8 mouse cellular contexts compared by ENCODE assay signal in the genomic region with DNA sequence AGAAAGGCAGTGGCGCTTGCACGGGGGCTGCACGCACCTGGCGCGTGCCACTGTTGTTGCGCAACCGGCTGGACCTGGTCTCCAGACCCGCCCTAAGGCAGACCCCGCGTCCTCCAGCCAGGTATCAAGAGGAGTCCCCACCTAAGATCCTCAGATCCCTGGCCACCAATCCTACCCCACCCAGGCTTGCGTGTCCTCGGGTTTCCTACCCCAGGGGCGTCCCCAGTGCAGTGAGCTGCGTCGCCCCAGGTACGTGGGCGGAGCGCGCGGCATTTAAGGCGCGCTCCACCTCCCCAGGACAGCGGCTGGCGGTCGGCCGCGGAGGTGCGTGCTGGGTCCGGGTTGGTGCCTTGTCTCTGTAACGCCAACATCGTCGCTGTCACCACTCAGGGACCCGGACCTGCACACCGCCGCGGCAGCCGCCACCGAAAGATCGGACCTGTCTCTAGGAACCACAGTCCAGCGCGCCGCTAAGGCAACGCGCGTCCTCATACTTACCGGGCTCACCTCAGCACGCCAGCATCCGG. TPM values are rescaled to one million over a fixed set of nuclear protein-coding genes. Genes with fewer than 3 reads are reported as not detected.
DNase-seq lines count a peak whose midpoint lies in the region; ATAC-seq lines count a peak whose summit lies in the region.

TSS of gene Atp12a (plus strand) at position 358 of the 527 bp plus-strand sequence.

- no peak for DNase-seq in heart, postnatal 25 days (ENCODE audit: low spot score)
- peak; percentile 32 for DNase-seq in embryo, embryonic 10 days (ENCODE audit: low spot score)
- DNase-seq in midbrain, embryonic 11.5 days (ENCODE audit: low spot score, missing footprints), result peak; percentile 85
- DNase-seq in ovary, postnatal 36 days (ENCODE audit: low spot score), result no peak
- no peak for DNase-seq in B cell, adult 2 months
- DNase-seq in spleen, postnatal 14 days (ENCODE audit: low spot score in 2 of 2), result no peak

- H3K27ac ChIP-seq in heart, embryonic 14.5 days (replicated peaks in 1 of 2; ENCODE audit: control insufficient read depth in 1 of 2, insufficient read depth in 1 of 2, low read depth in 2 of 2, low read length in 2 of 2), result no peak within 1 kb of the TSS
- H3K27ac ChIP-seq in hindbrain, embryonic 15.5 days (replicated peaks), result no peak within 1 kb of the TSS
- no peak within 1 kb of the TSS for H3K27ac ChIP-seq in midbrain, embryonic 11.5 days (ENCODE audit: low read depth, low read length)

- H3K4me3 ChIP-seq in heart, embryonic 14.5 days (ENCODE audit: control insufficient read depth in 1 of 2, insufficient read depth in 1 of 2, low read depth in 1 of 2, low read length in 2 of 2), result peak within 1 kb of the TSS; percentile 39 to 40
- H3K4me3 ChIP-seq in hindbrain, embryonic 15.5 days, result peak within 1 kb of the TSS; percentile 48
- H3K4me3 ChIP-seq in midbrain, embryonic 11.5 days (ENCODE audit: low read depth, low read length), result peak within 1 kb of the TSS; percentile 21

- no peak for ATAC-seq in heart, embryonic 14.5 days (ENCODE audit: insufficient number of reproducible peaks, insufficient read depth, low FRiP score, low read depth)
- peak; percentile 63; the same call in 1 of the 2 replicates for ATAC-seq in hindbrain, embryonic 15.5 days (ENCODE audit: low FRiP score, low read depth)
- ATAC-seq in midbrain, embryonic 11.5 days (ENCODE audit: low FRiP score), result 0 out of 2 replicates have a peak, but pooled peaks have one; percentile 33

- peaks cover 0 to 9% of the 10 kb centered on the region in 2 experiments; a peak in 3 of 4 replicates for H3K4me1 ChIP-seq in heart, embryonic 14.5 days (ENCODE audit: control insufficient read depth in 2 of 2, insufficient read depth in 2 of 2, low read length in 2 of 2)
- peaks cover 12% of the 10 kb centered on the region; the same call in 1 of the 2 replicates for H3K4me1 ChIP-seq in hindbrain, embryonic 15.5 days (replicated peaks)
- peaks cover 3% of the 10 kb centered on the region; the same call in 1 of the 2 replicates for H3K4me1 ChIP-seq in midbrain, embryonic 11.5 days (ENCODE audit: control insufficient read depth, insufficient read depth, low read length)

- no peaks in the 10 kb centered on the region for H3K36me3 ChIP-seq in heart, embryonic 14.5 days (ENCODE audit: control insufficient read depth, insufficient read depth, low read length)
- H3K36me3 ChIP-seq in hindbrain, embryonic 15.5 days, result no peaks in the 10 kb centered on the region
- H3K36me3 ChIP-seq in midbrain, embryonic 11.5 days (ENCODE audit: control insufficient read depth, insufficient read depth, low read length), result no peaks in the 10 kb centered on the region

- 1% methylated on average over 48 of the region's 48 CpGs for WGBS in heart, embryonic 14.5 days
- WGBS in hindbrain, embryonic 15.5 days, result 1% methylated on average over 48 of the region's 48 CpGs
- 2% methylated on average over 48 of the region's 48 CpGs for WGBS in midbrain, embryonic 11.5 days

- intact Hi-C loops in heart, postnatal 25 days (cut with DNase I), result no loop called here

- peak within 1 kb of the TSS; percentile 65 for H3K4me2 ChIP-seq in heart, embryonic 14.5 days (ENCODE audit: low read length)
- H3K4me2 ChIP-seq in hindbrain, embryonic 15.5 days, result peak within 1 kb of the TSS; percentile 90
- H3K4me2 ChIP-seq in midbrain, embryonic 11.5 days, result peak within 1 kb of the TSS; percentile 53

- no peaks in the 10 kb centered on the region for H3K9me3 ChIP-seq in heart, embryonic 14.5 days (ENCODE audit: control insufficient read depth, low read length)
- H3K9me3 ChIP-seq in hindbrain, embryonic 15.5 days, result no peaks in the 10 kb centered on the region
- H3K9me3 ChIP-seq in midbrain, embryonic 11.5 days (ENCODE audit: control insufficient read depth, low read length), result no peaks in the 10 kb centered on the region

- H3K9ac ChIP-seq in heart, embryonic 14.5 days (ENCODE audit: low read length), result no peak within 1 kb of the TSS
- H3K9ac ChIP-seq in hindbrain, embryonic 15.5 days, result peak within 1 kb of the TSS; percentile 39
- no peak within 1 kb of the TSS for H3K9ac ChIP-seq in midbrain, embryonic 11.5 days (ENCODE audit: low read length)

- H3K27me3 ChIP-seq in heart, embryonic 14.5 days (ENCODE audit: control insufficient read depth, insufficient read depth, low read length), result peaks cover 58% of the 10 kb centered on the region
- H3K27me3 ChIP-seq in hindbrain, embryonic 15.5 days, result peaks cover 50% of the 10 kb centered on the region
- H3K27me3 ChIP-seq in midbrain, embryonic 11.5 days (ENCODE audit: control insufficient read depth, insufficient read depth, low read length), result peaks cover 42% of the 10 kb centered on the region

RNA-seq across cellular contexts. Expression of gene Atp12a, which starts in this region (rescaled TPM):
- polyA plus RNA-seq in heart, embryonic 14.5 days (2014; fragmentation: Nextera tagmentation; extraction: Ambion mirVana), result not detected in 2 replicates
- total RNA-seq in heart, postnatal 25 days (2021), result not detected
- 0.18 and 0.25 TPM in 2 replicates for polyA plus RNA-seq in hindbrain, embryonic 15.5 days (2015; fragmentation: Nextera tagmentation; extraction: Ambion mirVana)
- polyA plus RNA-seq in midbrain, embryonic 11.5 days (2014; fragmentation: Nextera tagmentation; extraction: Ambion mirVana), result 0.10 TPM in 1 of 2 replicates, not detected in the other

Comparison
In these comparisons a context has a peak if more than half of its experiments do, and no peak if none do; other contexts are left out.
1. Peak in ATAC-seq, H3K4me3 ChIP-seq, H3K9ac ChIP-seq and H3K4me2 ChIP-seq in hindbrain, embryonic 15.5 days; RNA of the gene not detected or under 1 TPM.
2. Peak in DNase-seq, ATAC-seq, H3K4me3 ChIP-seq and H3K4me2 ChIP-seq in midbrain, embryonic 11.5 days; RNA of the gene not detected or under 1 TPM.